Mouse (Mus musculus) limb, embryonic 14.5 days (tissue): ENCODE measurements around the gene Myh7. TPM values are rescaled to one million over a fixed set of nuclear protein-coding genes. Genes with fewer than 3 reads are reported as not detected.

Source experiments
- ATAC-seq: fragments of 200-750 bp; cut with Nextera tagmentation; 2 replicates; pipeline ENCODE4 v1.8.0; 2017; ENCODE audit warnings: low read depth, moderate number of reproducible peaks, moderate TSS enrichment; ENCODE audit not compliant: low FRiP score
- DNase-seq: peaks from one replicate; pipeline ENCODE4 v3.0.0-alpha.2; 2015; ENCODE audit warnings: low spot score
- H3K27ac ChIP-seq: fragments of 300-500 bp; sonication (generic); replicated peaks from 2 replicates; pipeline ENCODE4 v1.5.1; 2014; ENCODE audit warnings: low read depth, mild to moderate bottlenecking, low read length, moderate library complexity, mixed read lengths
- H3K27me3 ChIP-seq: fragments of 300-500 bp; sonication (generic); 2 replicates; pipeline ENCODE4 v1.6.1; 2014; ENCODE audit warnings: low read length, mixed read lengths; ENCODE audit not compliant: control insufficient read depth, insufficient read depth
- H3K36me3 ChIP-seq: fragments of 300-500 bp; sonication (generic); 2 replicates; pipeline ENCODE4 v1.6.1; 2014; ENCODE audit warnings: mild to moderate bottlenecking, low read length, moderate library complexity, mixed read lengths; ENCODE audit not compliant: control insufficient read depth, insufficient read depth
- H3K4me1 ChIP-seq: fragments of 300-500 bp; sonication (generic); 2 replicates; pipeline ENCODE4 v1.6.1; 2014; ENCODE audit warnings: antibody characterized with exemption, low read length, mixed read lengths; ENCODE audit not compliant: control insufficient read depth, insufficient read depth
- H3K4me2 ChIP-seq: fragments of 300-500 bp; sonication (generic); replicated peaks from 2 replicates; pipeline ENCODE4 v1.6.1; 2014; ENCODE audit warnings: low read depth, mild to moderate bottlenecking, low read length, moderate library complexity; ENCODE audit not compliant: severe bottlenecking
- H3K4me3 ChIP-seq: fragments of 300-500 bp; sonication (generic); replicated peaks from 2 replicates; pipeline ENCODE4 v1.5.1; 2014; ENCODE audit warnings: low read length
- H3K9ac ChIP-seq: fragments of 300-500 bp; sonication (generic); 2 replicates; pipeline ENCODE4 v1.6.1; 2014; ENCODE audit warnings: mild to moderate bottlenecking, low read depth, low read length, moderate library complexity; ENCODE audit not compliant: severe bottlenecking
- H3K9me3 ChIP-seq: fragments of 300-500 bp; sonication (generic); 2 replicates; pipeline ENCODE4 v1.6.1; 2016; ENCODE audit warnings: low read length; ENCODE audit not compliant: control insufficient read depth
- POLR2A ChIP-seq: fragments of 200-500 bp; IDR thresholded peaks from 2 replicates; pipeline ENCODE4 v1.8.0; 2012; ENCODE audit warnings: inconsistent platforms, mild to moderate bottlenecking, moderate library complexity, borderline replicate concordance; ENCODE audit not compliant: insufficient read depth, insufficient read length; ENCODE audit errors: extremely low read depth
- WGBS: fragments of 180-500 bp; shearing (Covaris S2); extraction: QIAGEN DNeasy Blood & Tissue Kit; methylation state at CpG from one replicate; pipeline ENCODE4 v1.1.7; 2014; 5-methylcytosine and 5-hydroxymethylcytosine counted together
- microRNA counts: library from miRNA; unstranded; fragments of <30 nt; microRNA quantifications from one replicate; lab custom pipeline; 2016
- microRNA-seq: library from miRNA; unstranded; fragments of <30 nt; microRNA quantifications from one replicate; pipeline ENCODE4, GENCODE M21; 2016
- polyA plus RNA-seq, 2 experiments: library from polyadenylated mRNA; depleted of rRNA in 1 of 2; stranded (reverse) in 1 of 2; unstranded in 1 of 2; fragments of >200 nt; fragmentation: Nextera tagmentation in 1 of 2; extraction: Ambion mirVana in 1 of 2; gene quantifications; 2 replicates each; pipeline versions ENCODE4 v1.2.1 to v1.2.3; 2012 to 2014

Myh7 gene
- polyA plus RNA-seq, 2 experiments: 55.3 to 59.8 TPM

- TF ChIP-seq POLR2A: peak; percentile 25; the same call in 1 of the 2 replicates
- Histone ChIP-seq H3K9me3 (peaks cover 6% of the 10 kb centered on the region), H3K36me3 (peaks cover 28% of the 10 kb centered on the region), H3K4me1 (peaks cover 22% of the 10 kb centered on the region), H3K4me3 (peak overlapping the region; percentile 65), H3K27ac (peak overlapping the region; percentile 100), H3K9ac (peak overlapping the region; percentile 95), H3K27me3 (no peaks in the 10 kb centered on the region), H3K4me2 (peak overlapping the region; percentile 96)
- ATAC-seq: peak; percentile 56
- WGBS: 10% methylated on average over 7 of the region's 7 CpGs
- peak; percentile 91 for DNase-seq
Measured at GRCm38 (mm10) chr14:54924641-54925348, 69.6 kb downstream of the Myh7 start.

MicroRNA genes within 50 kb of the gene (microRNA counts, 519-probe panel; counts per million panel counts)
- microRNA mmu-miR-208a (lab: Ali Mortazavi, UCI): 1,853 counts per million, percentile 20 among the panel's probes with 10 or more counts
- 2,174 counts per million, percentile 34 among the panel's probes with 10 or more counts for microRNA mmu-miR-208b (lab: Ali Mortazavi, UCI)

Small RNA genes lying within 50 kb of the gene (microRNA-seq; reads per million reads assigned to microRNA genes)
- 2.7 reads per million, percentile 5 among the genes with 10 or more reads in this experiment for gene Mir208a
- 144 reads per million, percentile 51 among the genes with 10 or more reads in this experiment for gene Mir208b

Other genes with a start within 250 kb of the Myh7 start
- 5.8 and 6.9 TPM in 2 replicates for gene Slc7a8, start 212.7 kb downstream of the Myh7 start, polyA plus RNA-seq (2012; rRNA removed)
- gene Slc7a8, start 212.7 kb downstream of the Myh7 start, polyA plus RNA-seq (2014; fragmentation: Nextera tagmentation; extraction: Ambion mirVana): 4.5 and 4.7 TPM in 2 replicates
- gene Rnf212b, start 180.5 kb downstream of the Myh7 start, polyA plus RNA-seq (2012; rRNA removed): not detected in 2 replicates
- gene Rnf212b, start 180.5 kb downstream of the Myh7 start, polyA plus RNA-seq (2014; fragmentation: Nextera tagmentation; extraction: Ambion mirVana): not detected in 2 replicates
- gene Homez, start 123.7 kb downstream of the Myh7 start, polyA plus RNA-seq (2012; rRNA removed): 5.9 and 6.3 TPM in 2 replicates
- gene Homez, start 123.7 kb downstream of the Myh7 start, polyA plus RNA-seq (2014; fragmentation: Nextera tagmentation; extraction: Ambion mirVana): 9.0 and 9.2 TPM in 2 replicates
- 7.0 and 8.0 TPM in 2 replicates for gene Ppp1r3e, start 117.1 kb downstream of the Myh7 start, polyA plus RNA-seq (2012; rRNA removed)
- 0.86 and 1.4 TPM in 2 replicates for gene Ppp1r3e, start 117.1 kb downstream of the Myh7 start, polyA plus RNA-seq (2014; fragmentation: Nextera tagmentation; extraction: Ambion mirVana)
- 44.4 and 46.6 TPM in 2 replicates for gene Bcl2l2, start 111.2 kb downstream of the Myh7 start, polyA plus RNA-seq (2012; rRNA removed)
- gene Bcl2l2, start 111.2 kb downstream of the Myh7 start, polyA plus RNA-seq (2014; fragmentation: Nextera tagmentation; extraction: Ambion mirVana): 5.4 and 5.5 TPM in 2 replicates
- 0.16 and 1.7 TPM in 2 replicates for gene Gm20521, start 111.2 kb downstream of the Myh7 start, polyA plus RNA-seq (2012; rRNA removed)
- gene Gm20521, start 111.2 kb downstream of the Myh7 start, polyA plus RNA-seq (2014; fragmentation: Nextera tagmentation; extraction: Ambion mirVana): 0.19 TPM in 1 of 2 replicates, not detected in the other
- 476 and 495 TPM in 2 replicates for gene Pabpn1, start 102.1 kb downstream of the Myh7 start, polyA plus RNA-seq (2012; rRNA removed)
- 137 and 147 TPM in 2 replicates for gene Pabpn1, start 102.1 kb downstream of the Myh7 start, polyA plus RNA-seq (2014; fragmentation: Nextera tagmentation; extraction: Ambion mirVana)
- 403 and 594 TPM in 2 replicates for gene Slc22a17, start 81.5 kb downstream of the Myh7 start, polyA plus RNA-seq (2012; rRNA removed)
- 57.9 and 64.3 TPM in 2 replicates for gene Slc22a17, start 81.5 kb downstream of the Myh7 start, polyA plus RNA-seq (2014; fragmentation: Nextera tagmentation; extraction: Ambion mirVana)
- 117 and 171 TPM in 2 replicates for gene Efs, start 68.5 kb downstream of the Myh7 start, polyA plus RNA-seq (2012; rRNA removed)
- 58.9 and 66.9 TPM in 2 replicates for gene Efs, start 68.5 kb downstream of the Myh7 start, polyA plus RNA-seq (2014; fragmentation: Nextera tagmentation; extraction: Ambion mirVana)
- 0.31 and 0.77 TPM in 2 replicates for gene Il25, start 61.9 kb downstream of the Myh7 start, polyA plus RNA-seq (2012; rRNA removed)
- gene Il25, start 61.9 kb downstream of the Myh7 start, polyA plus RNA-seq (2014; fragmentation: Nextera tagmentation; extraction: Ambion mirVana): 0.19 TPM in 1 of 2 replicates, not detected in the other
- gene Cmtm5, start 58.4 kb downstream of the Myh7 start, polyA plus RNA-seq (2012; rRNA removed): 22.7 and 35.5 TPM in 2 replicates
- 18.6 and 20.1 TPM in 2 replicates for gene Cmtm5, start 58.4 kb downstream of the Myh7 start, polyA plus RNA-seq (2014; fragmentation: Nextera tagmentation; extraction: Ambion mirVana)
- 0.77 and 2.1 TPM in 2 replicates for gene Myh6, start 27.7 kb downstream of the Myh7 start, polyA plus RNA-seq (2012; rRNA removed)
- gene Myh6, start 27.7 kb downstream of the Myh7 start, polyA plus RNA-seq (2014; fragmentation: Nextera tagmentation; extraction: Ambion mirVana): 4.8 and 7.3 TPM in 2 replicates
- gene Gm17428, start 17.7 kb downstream of the Myh7 start, polyA plus RNA-seq (2012; rRNA removed): not detected in 2 replicates
- gene Gm17428, start 17.7 kb downstream of the Myh7 start, polyA plus RNA-seq (2014; fragmentation: Nextera tagmentation; extraction: Ambion mirVana): not detected in 2 replicates
- gene Ngdn, start 20.8 kb upstream of the Myh7 start, polyA plus RNA-seq (2012; rRNA removed): 43.2 and 62.6 TPM in 2 replicates
- gene Ngdn, start 20.8 kb upstream of the Myh7 start, polyA plus RNA-seq (2014; fragmentation: Nextera tagmentation; extraction: Ambion mirVana): 66.8 and 74.3 TPM in 2 replicates
- 5.3 and 6.1 TPM in 2 replicates for gene Zfhx2, start 97.7 kb upstream of the Myh7 start, polyA plus RNA-seq (2012; rRNA removed)
- gene Zfhx2, start 97.7 kb upstream of the Myh7 start, polyA plus RNA-seq (2014; fragmentation: Nextera tagmentation; extraction: Ambion mirVana): 3.7 and 4.7 TPM in 2 replicates
- 11.9 and 12.4 TPM in 2 replicates for gene Thtpa, start 100.2 kb upstream of the Myh7 start, polyA plus RNA-seq (2012; rRNA removed)
- gene Thtpa, start 100.2 kb upstream of the Myh7 start, polyA plus RNA-seq (2014; fragmentation: Nextera tagmentation; extraction: Ambion mirVana): 19.9 and 20.3 TPM in 2 replicates
- gene Ap1g2, start 112.0 kb upstream of the Myh7 start, polyA plus RNA-seq (2012; rRNA removed): 22.9 and 31.4 TPM in 2 replicates
- gene Ap1g2, start 112.0 kb upstream of the Myh7 start, polyA plus RNA-seq (2014; fragmentation: Nextera tagmentation; extraction: Ambion mirVana): 19.5 and 20.4 TPM in 2 replicates
- gene Jph4, start 122.3 kb upstream of the Myh7 start, polyA plus RNA-seq (2012; rRNA removed): 10.4 and 11.2 TPM in 2 replicates
- gene Jph4, start 122.3 kb upstream of the Myh7 start, polyA plus RNA-seq (2014; fragmentation: Nextera tagmentation; extraction: Ambion mirVana): 2.5 and 3.0 TPM in 2 replicates
- 0.34 and 0.38 TPM in 2 replicates for gene Dhrs2, start 227.4 kb upstream of the Myh7 start, polyA plus RNA-seq (2012; rRNA removed)
- gene Dhrs2, start 227.4 kb upstream of the Myh7 start, polyA plus RNA-seq (2014; fragmentation: Nextera tagmentation; extraction: Ambion mirVana): 0.47 TPM in 1 of 2 replicates, not detected in the other